Mouse (Mus musculus): ENCODE measurements at regions not wholly inside any gene's neighbourhood (a gene's known extent, or its start where the extent isn't known, plus 50 kb on each side); places are given as distances from the start of the nearest gene placed in this dataset.

- no peaks in the 10 kb centered on the region for H3K36me3 ChIP-seq (replicated peaks; ENCODE audit: low read length)
- no peaks in the 10 kb centered on the region for H3K27me3 ChIP-seq (replicated peaks)
- TF ChIP-seq GATA1 (IDR thresholded peaks at IDR 0.05; ENCODE audit: borderline replicate concordance, low read length) = no peak
- peak overlapping the region; percentile 51 for H3K4me3 ChIP-seq (replicated peaks)
- peaks cover 19% of the 10 kb centered on the region for H3K9me3 ChIP-seq
- H3K4me1 ChIP-seq = no peaks in the 10 kb centered on the region
These were observed 205.5 kb downstream of the Snx19 start for GRCm38 (mm10) chr9:30632164-30633146.

- no peak for TF ChIP-seq GATA1 (IDR thresholded peaks at IDR 0.05; ENCODE audit: borderline replicate concordance, low read length)
- H3K4me3 ChIP-seq (replicated peaks) = no peak overlapping the region
- H3K4me1 ChIP-seq = no peaks in the 10 kb centered on the region
- no peaks in the 10 kb centered on the region for H3K36me3 ChIP-seq (replicated peaks; ENCODE audit: low read length)
- H3K9me3 ChIP-seq = peaks cover 10% of the 10 kb centered on the region
- H3K27me3 ChIP-seq (replicated peaks) = no peaks in the 10 kb centered on the region
These were observed 198.7 kb downstream of the Snx19 start for GRCm38 (mm10) chr9:30625635-30626034.

GRCm38 (mm10) chr9:30625090-30625489 is 198.2 kb downstream of the Snx19 start:
- no peaks in the 10 kb centered on the region for H3K36me3 ChIP-seq (replicated peaks; ENCODE audit: low read length)
- H3K4me3 ChIP-seq (replicated peaks) = no peak overlapping the region
- H3K9me3 ChIP-seq = peaks cover 10% of the 10 kb centered on the region
- no peaks in the 10 kb centered on the region for H3K27me3 ChIP-seq (replicated peaks)
- no peaks in the 10 kb centered on the region for H3K4me1 ChIP-seq
- TF ChIP-seq GATA1 (IDR thresholded peaks at IDR 0.05; ENCODE audit: borderline replicate concordance, low read length) (no peak), FLI1 (IDR thresholded peaks at IDR 0.05; ENCODE audit: low read length) (no peak)

DNA sequence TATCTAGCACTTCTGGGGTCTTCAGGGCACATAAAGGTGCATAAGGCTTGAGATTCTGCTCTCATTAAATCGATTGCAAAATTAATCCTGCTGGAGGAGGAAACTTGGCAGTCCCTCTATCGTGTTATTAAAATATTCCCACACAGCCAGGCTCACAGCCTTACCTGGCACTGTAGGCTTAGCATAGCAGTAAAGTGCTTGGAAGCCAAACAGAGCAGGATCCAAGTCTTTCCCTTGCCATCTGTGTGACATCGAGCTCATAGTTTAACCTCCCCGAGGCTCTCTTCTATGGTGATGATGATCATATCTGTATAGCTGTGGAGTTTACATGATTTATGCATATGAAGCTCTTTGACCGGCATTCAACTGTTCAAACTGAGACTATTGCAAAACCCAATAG is 197.6 kb downstream of the Snx19 start:
- Histone ChIP-seq H3K27me3 (replicated peaks) (no peaks in the 10 kb centered on the region), H3K36me3 (replicated peaks; ENCODE audit: low read length) (no peaks in the 10 kb centered on the region), H3K4me3 (replicated peaks) (no peak overlapping the region), H3K4me1 (no peaks in the 10 kb centered on the region), H3K9me3 (peaks cover 10% of the 10 kb centered on the region)
- TF ChIP-seq FLI1 (IDR thresholded peaks at IDR 0.05; ENCODE audit: low read length) = no peak
- TF ChIP-seq GATA1 (IDR thresholded peaks at IDR 0.05; ENCODE audit: borderline replicate concordance, low read length) = no peak

DNA sequence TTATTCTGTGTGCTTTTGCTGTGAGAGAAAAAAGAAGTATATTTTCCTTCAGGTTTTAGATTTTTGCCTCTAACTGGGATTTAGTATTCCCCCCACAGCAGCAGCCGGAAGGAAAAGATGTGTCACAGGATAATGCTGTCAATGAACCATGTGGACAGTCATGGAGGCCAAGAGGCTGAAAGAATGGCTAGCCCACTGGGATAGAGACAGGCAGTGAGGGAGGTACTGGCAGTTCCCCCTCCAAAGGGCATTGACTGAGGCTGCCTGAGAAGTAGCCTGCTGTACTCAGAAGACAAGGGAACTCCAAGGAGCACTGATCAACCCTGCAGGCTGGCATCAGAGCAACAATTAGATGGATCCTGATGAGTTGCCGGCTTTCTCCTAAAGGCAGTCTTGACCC is 192.4 kb downstream of the Snx19 start:
- no peaks in the 10 kb centered on the region for H3K27me3 ChIP-seq (replicated peaks)
- no peaks in the 10 kb centered on the region; the same call in 1 of the 2 replicates for H3K9me3 ChIP-seq
- H3K4me3 ChIP-seq (replicated peaks) = no peak overlapping the region
- no peaks in the 10 kb centered on the region for H3K36me3 ChIP-seq (replicated peaks; ENCODE audit: low read length)
- no peaks in the 10 kb centered on the region for H3K4me1 ChIP-seq
- no peak for TF ChIP-seq FLI1 (IDR thresholded peaks at IDR 0.05; ENCODE audit: low read length)
- no peak for TF ChIP-seq GATA1 (IDR thresholded peaks at IDR 0.05; ENCODE audit: borderline replicate concordance, low read length)

DNA sequence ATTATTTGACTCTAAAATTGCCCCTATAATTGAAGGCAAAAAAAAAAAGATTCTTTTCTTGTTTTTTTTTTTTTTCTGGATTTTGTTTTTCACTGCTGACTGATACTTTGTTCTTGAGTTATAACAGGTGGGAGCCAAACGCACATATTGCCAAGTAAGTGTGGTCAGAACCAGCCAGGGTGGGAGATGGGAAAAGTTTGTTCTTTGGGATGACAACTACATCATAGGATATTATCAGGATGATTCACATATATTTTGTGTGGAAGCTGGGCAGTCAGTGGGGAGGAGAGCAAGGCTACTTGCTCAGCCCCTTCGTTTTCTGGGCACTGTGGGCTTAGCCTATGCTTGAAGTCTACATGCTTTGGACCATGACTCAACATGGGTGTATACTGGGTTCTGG is 191.3 kb downstream of the Snx19 start:
- no peaks in the 10 kb centered on the region for H3K36me3 ChIP-seq (replicated peaks; ENCODE audit: low read length)
- peaks cover 3% of the 10 kb centered on the region; the same call in 1 of the 2 replicates for H3K9me3 ChIP-seq
- TF ChIP-seq GATA1 (IDR thresholded peaks at IDR 0.05; ENCODE audit: borderline replicate concordance, low read length) (no peak), FLI1 (IDR thresholded peaks at IDR 0.05; ENCODE audit: low read length) (no peak)
- H3K4me1 ChIP-seq = no peaks in the 10 kb centered on the region
- no peaks in the 10 kb centered on the region for H3K27me3 ChIP-seq (replicated peaks)
- no peak overlapping the region for H3K4me3 ChIP-seq (replicated peaks)

DNA sequence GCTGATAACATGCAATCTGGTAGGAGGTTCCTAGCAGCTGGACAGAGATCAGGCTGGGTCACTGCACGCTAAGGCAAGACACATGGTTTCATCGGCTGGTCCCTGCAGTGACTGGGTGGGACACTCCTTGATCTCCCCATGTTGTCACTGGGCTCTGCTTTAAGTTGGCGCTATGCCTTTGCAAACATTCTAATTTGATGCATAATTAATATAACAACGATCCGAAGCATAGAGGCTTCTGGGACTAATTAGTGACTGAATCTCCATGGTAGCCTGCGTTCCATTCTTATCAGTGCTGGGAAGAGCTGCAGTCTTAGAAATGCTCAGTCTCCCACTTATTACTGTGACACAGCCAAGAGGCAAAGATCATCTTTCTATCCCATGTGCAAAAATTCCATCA is 186.8 kb downstream of the Snx19 start:
- Histone ChIP-seq H3K4me1 (no peaks in the 10 kb centered on the region), H3K27me3 (replicated peaks) (no peaks in the 10 kb centered on the region)

DNA sequence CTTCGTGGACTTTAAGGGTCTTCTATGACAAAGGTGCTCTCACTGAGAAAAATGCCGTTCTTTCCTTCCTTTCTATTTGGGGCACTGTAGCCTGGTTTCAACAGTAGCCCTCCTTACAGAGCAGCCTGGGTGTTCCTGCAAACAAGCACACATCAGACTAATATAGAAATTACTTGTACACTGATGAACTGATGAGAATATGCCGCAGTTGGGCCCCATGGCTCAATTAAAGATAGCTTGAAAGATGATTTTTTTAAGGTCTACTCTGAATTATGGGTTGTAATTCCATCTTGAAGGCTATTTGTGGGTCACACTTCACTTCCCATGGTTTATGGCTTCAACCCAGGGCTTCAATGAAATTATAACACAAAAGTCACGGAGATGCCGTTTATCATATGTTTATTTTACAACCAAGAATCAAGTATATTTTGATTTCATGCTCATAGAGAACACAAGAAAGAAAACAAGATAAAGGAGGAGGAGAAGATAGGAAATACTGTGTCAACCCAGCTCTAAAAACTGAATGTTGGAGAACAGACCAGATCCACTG is 186.2 kb downstream of the Snx19 start:
- TF ChIP-seq GATA1 (IDR thresholded peaks at IDR 0.05; ENCODE audit: borderline replicate concordance, low read length) (no peak), FLI1 (IDR thresholded peaks at IDR 0.05; ENCODE audit: low read length) (no peak)
- Histone ChIP-seq H3K9me3 (0 out of 2 replicates have a peak, but pooled peaks cover 3% of the 10 kb centered on the region), H3K4me1 (no peaks in the 10 kb centered on the region), H3K27me3 (replicated peaks) (no peaks in the 10 kb centered on the region), H3K36me3 (replicated peaks; ENCODE audit: low read length) (no peaks in the 10 kb centered on the region), H3K4me3 (replicated peaks) (no peak overlapping the region)

More for the DNA sequence above, 186.8 kb downstream of the Snx19 start:
- 0 out of 2 replicates have a peak, but pooled peaks cover 3% of the 10 kb centered on the region for H3K9me3 ChIP-seq
- no peaks in the 10 kb centered on the region for H3K36me3 ChIP-seq (replicated peaks; ENCODE audit: low read length)
- H3K4me3 ChIP-seq (replicated peaks) = no peak overlapping the region
- TF ChIP-seq FLI1 (IDR thresholded peaks at IDR 0.05; ENCODE audit: low read length) (no peak), GATA1 (IDR thresholded peaks at IDR 0.05; ENCODE audit: borderline replicate concordance, low read length) (no peak)

DNA sequence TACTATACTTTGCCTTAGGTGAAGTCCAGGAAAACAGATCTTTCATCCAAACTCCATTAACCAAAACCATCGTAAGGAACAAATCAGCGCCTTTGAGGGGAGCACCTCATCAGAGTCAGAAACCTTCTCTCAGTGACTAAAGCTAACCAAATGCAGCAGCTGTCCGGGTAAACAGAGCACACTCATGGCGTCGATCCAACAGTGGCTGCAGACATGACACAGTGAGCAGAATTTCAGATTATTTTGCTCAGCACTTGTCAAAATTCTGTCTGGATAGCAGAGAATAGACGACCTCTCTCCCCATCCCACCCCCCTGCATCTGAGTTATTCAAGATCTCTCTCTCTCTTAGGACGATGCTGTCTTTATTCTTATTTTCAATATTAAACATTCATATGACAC is 183.4 kb downstream of the Snx19 start:
- Histone ChIP-seq H3K4me1 (no peaks in the 10 kb centered on the region), H3K27me3 (replicated peaks) (no peaks in the 10 kb centered on the region), H3K4me3 (replicated peaks) (no peak overlapping the region), H3K36me3 (replicated peaks; ENCODE audit: low read length) (no peaks in the 10 kb centered on the region), H3K9me3 (0 out of 2 replicates have a peak, but pooled peaks cover 3% of the 10 kb centered on the region)
- TF ChIP-seq GATA1 (IDR thresholded peaks at IDR 0.05; ENCODE audit: borderline replicate concordance, low read length) (no peak), FLI1 (IDR thresholded peaks at IDR 0.05; ENCODE audit: low read length) (no peak)

GRCm38 (mm10) chr9:30599756-30600155 is 172.8 kb downstream of the Snx19 start:
- TF ChIP-seq GATA1 (IDR thresholded peaks at IDR 0.05; ENCODE audit: borderline replicate concordance, low read length) = no peak
- TF ChIP-seq FLI1 (IDR thresholded peaks at IDR 0.05; ENCODE audit: low read length) = no peak
- H3K27me3 ChIP-seq (replicated peaks) = no peaks in the 10 kb centered on the region
- no peaks in the 10 kb centered on the region for H3K4me1 ChIP-seq
- H3K36me3 ChIP-seq (replicated peaks; ENCODE audit: low read length) = no peaks in the 10 kb centered on the region
- no peak overlapping the region for H3K4me3 ChIP-seq (replicated peaks)
- H3K9me3 ChIP-seq = peaks cover 4% of the 10 kb centered on the region

Measured in megakaryocyte, embryonic 14.5 days (primary cell).